Mouse (Mus musculus) MEL-GATA-1-ER (cell line): ENCODE results near the gene Gp1bb.

Source experiments
- DNase-seq: peaks from one replicate; pipeline ENCODE4 v3.0.0-alpha.2; 2012; ENCODE audit warnings: low read depth; ENCODE audit errors: extremely low read depth

Gene Gp1bb

DNA sequence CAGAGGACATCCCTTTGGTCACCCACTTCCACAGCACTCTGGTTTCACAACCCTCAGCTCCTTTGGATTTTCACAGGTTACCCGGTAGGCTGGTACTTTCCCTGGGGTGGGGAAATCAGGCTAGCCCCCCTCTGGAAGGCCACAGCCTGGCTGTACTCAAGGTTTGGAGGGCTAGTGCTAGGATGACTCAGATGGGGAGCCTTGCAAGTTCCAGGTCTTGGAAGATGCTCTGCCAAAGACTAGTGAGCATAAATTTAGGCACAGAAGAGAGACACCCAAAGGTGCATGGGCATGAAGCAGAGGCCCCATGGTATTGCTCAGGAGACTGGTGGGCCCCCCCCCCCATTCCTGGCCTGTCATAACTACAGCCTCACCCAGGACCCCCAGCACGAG lies 6.7 kb upstream of the Gp1bb start:
- no peak for DNase-seq

DNA sequence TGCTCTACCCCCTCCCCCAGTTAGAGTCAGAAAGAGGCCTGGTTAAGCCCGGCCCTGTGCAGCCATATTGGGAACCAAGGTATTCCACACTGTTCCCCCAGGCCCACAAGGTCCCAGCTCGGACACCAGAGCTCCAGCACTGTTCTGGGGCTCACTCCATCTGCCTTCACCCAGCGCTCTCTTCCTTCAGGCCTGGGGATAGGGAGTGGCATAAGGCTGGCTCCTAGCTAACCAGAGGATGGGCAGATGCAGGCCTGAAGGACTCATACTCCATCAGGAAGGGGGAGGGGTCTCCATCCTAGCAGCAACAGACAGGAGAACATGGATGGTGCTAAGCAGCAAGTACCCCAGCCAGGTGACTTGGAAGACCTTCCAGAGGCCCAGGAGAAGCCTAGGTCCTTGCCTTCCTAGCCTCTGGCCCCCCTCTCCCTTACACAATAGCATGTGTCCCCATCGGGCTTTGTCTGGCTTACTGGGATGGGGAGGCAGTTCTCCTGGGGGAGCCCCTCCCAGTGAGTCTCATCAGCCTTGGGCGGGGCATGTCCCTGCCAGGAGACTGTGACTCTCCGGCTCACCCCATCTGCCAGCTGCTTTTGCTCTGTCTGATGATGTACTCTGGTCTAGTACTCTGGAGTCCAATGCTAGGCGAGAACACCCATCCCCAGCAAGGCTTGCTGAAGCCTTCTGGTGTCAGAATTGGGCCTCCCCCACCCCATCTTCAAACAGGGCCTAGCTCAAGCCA lies 6.2 kb upstream of the Gp1bb start:
- no peak for DNase-seq

DNA sequence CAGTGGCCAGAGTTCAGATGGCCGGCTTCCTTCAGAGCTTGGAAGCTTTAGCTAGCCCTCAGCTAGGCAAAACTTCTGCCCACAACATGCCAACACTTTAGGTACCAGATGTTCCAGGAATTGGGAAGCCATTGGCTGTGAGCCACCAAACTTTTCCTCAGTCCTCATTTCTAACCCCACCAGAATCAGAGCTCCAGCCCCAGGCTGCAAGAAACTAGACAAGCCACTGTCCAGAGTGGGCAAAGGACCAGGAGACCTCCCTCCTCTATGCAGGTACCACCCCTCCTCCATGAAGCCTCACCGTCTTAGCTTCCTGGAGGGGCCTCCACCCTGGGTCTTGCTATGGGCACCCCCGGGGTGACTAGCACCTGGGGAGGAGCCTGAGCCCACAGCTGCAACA lies 5.0 kb upstream of the Gp1bb start:
- no peak for DNase-seq

DNA sequence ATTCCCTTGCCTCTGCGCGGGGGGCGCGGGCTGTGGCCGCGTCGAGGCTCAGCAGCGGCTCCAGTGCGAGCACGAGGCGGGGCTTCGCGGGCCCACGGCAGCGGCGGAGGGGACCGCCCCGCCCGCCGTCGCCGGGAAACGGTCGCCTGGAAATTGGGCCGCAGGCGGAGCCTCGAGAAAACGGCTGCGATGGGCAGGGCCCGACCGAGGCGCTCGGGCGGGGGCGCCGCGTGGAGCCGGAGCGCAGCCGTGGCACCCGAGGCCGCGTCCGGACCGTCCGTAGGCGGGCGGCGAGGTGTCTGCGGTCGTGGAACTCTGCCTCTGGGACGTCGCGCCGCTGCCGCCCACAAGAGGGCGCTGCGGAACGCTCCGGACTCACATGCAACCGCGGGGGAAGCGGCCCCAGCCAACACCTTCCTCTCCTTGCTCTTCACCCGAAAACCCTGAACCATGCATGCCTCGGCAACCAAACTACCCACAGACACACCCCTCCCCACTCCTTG lies 4.2 kb upstream of the Gp1bb start, which contains the start of gene Gm49601:
Gene Gm49601, minus strand, starts transcription at position 52 of the 503 bp plus-strand sequence.
- peak; percentile 46 for DNase-seq

DNA sequence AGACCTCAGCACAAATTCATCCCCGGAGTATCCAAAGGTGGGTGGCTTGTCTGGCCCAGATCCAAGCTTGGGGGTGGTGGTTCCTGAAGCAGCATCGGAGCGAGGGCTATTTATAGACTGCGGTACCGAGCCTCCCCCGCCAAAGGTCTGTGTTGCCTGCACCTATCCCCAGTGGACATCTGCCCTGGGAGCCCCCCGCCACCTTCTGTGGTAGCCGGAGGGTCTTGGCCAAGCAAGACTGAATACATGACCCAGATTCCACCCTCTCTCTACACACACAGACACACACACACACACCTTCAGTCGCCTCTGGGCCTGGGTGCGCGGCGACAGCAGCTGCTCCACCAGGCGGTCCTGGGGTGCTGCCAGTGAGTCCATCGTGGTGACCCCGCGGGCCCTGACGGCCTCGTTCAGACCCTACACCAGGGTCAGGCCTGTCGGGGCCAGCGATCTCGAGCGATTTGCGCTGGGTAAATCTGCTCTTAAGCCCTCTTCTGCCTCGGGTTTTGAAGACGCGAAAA lies 3.6 kb upstream of the Gp1bb start:
- DNase-seq = no peak

DNA sequence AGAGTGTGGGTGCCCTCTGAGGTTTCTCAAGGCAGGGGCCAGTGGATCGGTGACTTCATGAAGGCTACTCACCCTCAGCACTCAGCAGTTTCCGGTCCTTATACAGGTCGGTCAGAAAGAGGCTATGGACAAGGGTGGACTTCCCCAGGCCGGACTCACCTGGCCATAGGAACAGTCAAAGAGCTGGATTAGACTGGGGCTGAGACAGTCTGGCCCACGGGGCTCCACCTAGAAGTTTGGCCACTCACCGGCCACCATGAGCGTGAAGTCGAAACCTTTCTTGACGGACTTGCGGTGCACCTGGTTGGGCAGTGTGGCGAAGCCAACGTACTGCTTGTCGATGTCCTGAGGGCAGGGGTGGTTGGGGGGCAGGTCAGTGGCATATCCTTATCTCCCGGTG lies 2.9 kb upstream of the Gp1bb start:
- no peak for DNase-seq

DNA sequence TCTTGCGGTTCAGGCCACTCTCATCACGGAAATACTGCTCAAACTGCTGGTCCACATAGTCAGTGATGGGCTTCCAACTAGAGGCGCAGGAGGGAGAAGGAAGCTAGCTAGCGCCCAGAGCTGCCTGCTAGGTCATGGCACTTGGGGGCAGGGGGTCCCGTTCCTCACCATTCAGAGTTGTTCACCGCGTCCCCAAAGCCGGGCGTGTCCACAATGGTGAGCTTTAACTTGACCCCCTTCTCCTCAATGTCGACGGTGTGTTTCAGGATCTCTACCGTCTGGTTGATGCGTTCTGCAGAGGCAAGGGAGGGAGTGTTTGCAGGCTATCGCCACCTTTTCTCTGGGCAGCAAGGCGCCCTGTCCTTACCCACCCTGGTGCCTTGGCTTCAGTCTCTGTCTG lies 2.4 kb upstream of the Gp1bb start:
- DNase-seq = no peak

DNA sequence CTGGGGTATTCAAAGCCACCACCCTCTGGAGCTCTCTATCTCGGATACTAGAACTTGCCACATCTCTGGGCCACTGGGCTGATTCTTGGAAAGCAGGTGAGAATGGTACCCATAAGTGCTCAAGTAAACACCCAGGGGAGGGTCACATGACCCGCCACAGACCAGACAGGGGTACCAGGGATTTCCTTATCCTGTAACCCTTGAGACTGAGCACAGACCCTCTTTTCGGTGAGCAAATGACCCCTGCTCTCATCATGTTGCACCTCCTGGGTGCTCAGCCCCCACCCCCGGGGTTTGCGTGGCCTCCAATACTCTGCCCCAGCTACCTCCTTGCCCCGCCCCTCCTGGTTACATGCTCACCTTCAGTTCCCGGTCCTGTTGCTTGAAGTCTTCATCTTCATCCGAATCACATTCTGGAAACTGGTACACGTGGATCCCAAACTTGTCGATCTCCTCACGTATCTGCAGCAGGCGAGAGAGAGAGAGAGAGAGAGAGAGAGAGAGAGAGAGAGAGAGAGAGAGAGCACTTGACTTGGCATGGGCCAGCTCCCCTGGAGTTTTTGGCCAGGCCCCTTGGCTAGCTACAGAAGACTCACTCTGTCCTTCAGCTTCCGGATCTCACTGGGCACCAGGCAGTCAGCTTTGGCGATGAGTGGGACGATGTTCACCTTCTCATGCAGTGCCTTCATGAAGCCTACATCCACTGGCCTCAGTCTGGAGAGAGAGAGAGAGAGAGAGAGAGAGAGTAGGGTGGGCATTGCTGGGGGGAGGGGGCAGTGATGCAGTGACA lies 1.7 kb upstream of the Gp1bb start:
- DNase-seq = no peak

DNA sequence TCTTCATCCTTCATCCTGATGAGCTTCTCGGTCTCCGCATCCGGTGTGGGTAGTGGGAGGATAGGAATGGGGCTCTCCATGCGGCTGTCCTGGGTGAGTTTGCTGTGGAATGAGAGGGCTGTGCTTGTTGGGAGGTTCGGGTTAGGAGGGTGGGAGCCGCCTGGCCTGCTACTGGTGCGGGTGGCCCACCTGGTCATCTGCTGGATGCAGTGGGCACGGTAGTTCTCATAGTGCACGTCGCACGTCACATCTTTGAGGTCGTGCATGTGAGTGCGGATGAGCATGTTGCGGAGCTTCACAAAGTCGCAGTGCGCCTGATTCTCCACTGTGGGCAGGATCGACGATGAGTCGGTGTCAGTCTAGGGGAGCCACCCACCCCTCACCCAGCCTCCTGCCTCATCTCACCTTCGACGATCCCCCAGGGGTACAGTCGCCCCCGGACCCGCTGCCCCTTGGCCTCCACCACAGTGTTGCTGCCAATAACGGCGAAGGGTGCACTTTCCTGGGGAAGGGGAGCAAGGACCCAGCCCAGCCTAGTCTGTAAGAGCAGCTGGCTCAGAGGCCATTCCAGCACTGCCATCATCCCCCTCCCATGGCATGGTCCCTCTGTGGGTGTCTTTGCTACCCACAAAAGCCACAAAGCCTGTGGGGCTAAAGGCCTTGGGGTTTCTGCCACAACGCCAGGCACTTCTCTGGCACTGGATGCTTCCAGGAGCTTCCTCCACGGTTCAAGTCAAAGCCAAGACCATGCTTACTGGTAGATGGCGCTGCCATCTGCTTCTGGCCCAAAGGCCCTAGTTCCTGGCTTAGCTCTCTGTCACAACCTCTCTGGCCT lies 930 bp upstream of the Gp1bb start:
- DNase-seq = no peak

DNA sequence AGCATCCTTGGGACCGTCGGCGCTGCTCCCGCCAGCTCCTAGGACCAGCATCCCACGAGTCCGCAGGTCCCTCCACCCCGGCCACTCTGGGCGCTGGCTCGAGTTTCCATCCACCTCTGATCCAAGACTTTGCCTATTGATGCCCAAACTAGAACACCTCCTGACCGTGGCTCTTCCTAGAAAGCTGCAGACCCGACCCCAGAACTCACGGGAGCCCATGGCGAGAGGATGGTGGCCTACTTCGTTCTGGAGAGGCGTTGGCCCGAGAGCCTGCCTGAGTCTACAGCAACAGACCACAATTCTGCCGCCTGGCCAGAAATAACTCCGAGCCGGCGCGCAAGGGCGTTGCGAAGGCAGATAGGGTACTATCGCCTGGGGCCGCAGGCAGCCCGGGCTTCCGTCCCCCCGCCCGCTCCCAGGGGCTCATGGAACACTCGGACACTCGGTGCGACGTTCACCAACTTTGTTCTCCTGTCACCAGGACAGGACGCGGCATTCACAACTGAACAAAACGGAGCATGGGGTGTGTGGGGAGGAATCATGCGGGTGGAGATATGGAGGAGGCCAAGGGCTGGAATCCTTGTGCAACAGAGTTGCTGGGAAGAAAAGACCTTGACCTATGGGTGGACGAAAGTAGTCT lies 721 bp downstream of the Gp1bb start:
- DNase-seq = no peak

DNA sequence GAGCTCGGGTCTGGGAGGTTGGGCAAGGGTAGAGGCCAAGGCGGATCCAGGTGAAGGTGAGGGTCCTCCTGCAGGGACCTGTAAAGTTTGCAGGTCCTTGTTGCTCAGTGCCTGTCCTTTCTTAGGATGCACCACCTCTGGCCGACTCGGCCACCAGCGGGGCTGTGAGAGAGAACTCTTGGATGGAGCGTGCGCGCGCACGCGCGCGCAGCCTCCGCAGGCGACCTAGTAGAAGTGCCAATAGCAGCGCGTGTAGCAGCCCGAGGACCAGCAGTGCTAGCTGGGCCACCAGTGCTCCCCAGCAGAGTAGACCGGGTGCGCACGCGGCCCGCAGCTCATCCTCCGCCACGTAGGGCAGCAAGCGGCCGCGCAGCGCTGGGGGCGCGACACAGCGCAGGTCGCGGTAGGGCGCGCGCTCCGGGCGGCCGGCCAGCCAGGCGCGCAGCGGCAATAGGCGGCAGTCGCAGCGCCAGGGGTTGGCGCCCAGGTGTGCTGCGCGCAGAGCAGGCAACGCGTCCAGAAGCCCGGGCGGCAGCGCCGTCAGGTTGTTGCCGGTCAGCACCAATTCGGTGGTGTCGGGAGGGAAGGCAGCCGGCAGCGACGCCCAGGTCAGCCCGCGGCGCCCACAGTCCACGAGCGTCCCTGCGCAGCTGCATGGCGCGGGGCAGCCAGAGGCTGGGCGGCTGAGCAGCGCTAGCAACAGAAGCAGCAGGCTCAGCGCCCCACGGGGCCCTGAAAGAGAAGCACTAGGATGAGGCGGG lies 1.4 kb downstream of the Gp1bb start:
- DNase-seq = no peak

DNA sequence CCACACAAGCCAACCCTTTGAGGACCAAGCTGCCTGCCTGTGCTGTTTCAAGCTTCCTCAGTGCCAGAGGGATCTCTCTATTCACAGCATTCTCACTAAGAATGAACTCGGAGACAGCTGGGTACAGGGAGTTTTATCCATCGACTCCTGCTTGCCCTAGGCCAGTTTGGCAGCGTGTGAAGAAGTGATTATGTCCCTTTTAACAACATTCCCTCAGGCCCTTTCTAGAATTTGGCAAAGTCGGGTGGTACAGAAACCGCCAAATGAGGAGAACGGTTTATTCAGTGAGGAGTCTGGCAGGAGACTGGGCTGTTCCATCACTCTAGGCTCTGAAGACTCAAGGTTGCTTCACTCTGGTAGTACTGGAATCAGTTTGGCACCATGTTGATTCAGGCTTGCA lies 2.0 kb downstream of the Gp1bb start:
- DNase-seq = no peak

DNA sequence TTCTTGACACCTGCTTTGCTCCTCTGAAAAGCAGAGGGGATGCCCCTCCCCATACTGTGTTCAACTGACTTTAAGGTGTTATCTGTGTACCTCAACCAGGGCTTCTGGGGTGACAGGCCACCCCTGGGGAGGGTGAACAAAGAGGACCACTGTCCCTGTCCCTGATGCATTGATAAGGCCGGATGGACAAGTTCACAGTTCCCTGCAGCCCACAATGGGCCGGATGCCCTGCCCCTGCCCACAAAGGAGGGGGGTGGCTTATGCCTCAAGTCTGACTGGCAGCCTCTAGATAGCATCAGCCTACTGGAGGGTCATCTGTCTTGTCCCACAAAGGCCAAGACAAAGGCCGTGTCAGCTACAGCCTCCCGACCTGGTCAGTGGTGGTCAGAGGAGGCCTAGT lies 3.1 kb downstream of the Gp1bb start:
- DNase-seq = no peak

DNA sequence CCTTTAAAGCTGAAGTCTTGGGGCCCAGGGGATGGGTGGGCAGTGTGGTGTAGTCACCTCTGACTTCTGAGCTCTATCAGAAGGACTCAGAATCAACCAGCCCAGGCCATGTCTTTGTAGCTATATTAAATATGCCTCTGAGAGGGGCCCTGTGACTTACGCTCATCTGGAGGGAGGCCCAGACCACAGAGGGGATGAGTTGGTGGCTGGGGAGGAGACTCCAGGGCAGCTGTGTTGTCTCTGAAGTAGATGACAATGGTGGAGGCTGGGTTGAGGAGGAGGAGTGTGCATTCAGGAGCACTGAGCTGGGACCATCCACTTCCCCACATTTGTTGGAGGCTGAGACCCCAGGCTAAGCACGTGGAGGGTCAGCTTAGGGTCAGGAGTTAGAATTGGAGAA lies 3.9 kb downstream of the Gp1bb start:
- DNase-seq = no peak

DNA sequence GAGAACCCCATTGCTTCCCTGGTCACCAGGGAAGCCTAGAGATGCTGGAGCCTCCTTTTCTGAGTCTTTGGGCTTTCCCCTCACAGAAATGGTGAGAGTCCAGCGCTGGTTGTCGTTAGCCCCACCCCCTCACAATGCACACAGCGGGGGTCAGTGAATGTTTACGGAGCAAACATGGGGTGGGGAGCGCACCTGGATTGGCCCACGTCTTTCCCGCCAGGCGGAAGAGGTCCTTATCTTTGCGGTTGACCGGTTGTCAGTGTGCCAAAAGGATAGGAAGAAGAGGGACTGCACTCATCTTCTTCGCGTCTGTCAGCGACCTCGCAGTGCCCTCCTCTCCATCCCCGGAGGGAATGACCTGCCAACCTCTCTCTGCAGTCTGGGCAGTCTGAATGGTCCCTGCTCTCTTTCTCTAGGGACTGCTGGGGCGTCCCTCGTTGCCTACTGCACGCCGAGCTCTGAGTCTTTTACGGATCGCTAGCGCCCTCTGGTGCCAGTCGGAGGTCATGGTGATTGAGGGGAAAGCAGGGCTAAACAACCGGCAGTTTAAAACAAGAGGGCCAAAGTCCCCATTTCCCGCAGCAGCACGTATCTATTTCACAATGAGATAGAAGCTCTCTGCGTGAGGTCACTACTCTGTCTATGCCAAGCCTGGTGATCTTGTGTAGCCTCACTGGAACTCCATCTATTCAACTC lies 4.7 kb downstream of the Gp1bb start:
- DNase-seq = peak; percentile 57

DNA sequence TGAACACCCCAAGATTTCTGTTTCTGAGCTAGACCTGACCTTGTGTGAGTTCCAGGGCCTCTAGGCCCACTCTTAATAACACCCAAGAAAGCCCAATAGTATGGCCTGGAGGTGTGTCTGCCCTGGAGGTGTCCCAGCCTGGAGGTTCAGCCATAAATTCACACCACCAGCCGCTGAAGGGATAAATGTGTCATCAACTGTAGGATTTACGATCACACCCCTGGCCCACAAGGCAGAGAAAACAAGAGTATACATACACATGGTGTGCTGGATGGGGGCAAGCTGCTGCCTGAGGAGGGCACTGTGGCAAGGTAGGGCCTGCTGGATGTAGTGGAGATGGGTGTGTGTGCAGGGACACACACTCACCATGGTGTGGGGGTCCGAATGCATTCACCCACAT lies 8.9 kb downstream of the Gp1bb start:
- DNase-seq = no peak

DNA sequence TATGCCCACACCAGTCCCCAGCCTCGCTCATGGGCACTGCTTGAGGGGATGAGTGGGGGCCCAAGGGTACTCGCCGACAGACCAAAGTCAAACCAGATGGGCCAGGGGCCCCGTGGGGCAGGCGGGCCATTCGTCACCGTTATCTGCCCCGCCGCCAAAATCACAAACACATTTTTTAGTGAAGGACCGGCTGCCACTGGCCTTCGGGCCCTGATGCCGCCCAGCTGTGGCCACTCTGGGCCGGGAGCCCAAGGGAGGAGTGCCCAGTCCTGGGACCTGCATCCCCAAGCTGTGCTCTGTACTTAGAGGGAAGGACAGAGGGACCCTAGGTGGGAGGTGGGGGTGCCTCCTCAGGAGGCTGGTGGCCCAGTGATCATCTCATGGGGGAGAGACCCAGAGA lies 10.5 kb downstream of the Gp1bb start:
- no peak for DNase-seq

DNA sequence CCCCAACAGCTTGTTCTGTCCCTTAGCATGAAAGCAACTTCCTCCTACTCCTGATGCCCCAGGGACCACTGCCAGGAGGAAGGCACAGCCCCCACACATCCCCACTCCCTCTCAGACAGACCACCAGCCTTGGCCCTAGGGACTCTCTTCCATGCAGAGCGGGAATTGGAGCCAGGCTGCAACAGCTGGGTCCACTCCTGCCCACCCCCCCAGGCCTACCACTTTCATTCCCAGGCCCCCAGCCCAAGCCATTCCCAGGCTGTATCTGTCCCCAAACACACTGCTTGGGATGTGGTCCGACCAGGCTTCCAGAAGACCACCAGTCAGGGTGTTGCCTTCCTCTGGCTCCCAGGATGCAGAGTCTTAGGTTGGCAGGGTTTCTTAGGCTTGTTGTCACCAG lies 13.1 kb downstream of the Gp1bb start:
- DNase-seq = no peak

DNA sequence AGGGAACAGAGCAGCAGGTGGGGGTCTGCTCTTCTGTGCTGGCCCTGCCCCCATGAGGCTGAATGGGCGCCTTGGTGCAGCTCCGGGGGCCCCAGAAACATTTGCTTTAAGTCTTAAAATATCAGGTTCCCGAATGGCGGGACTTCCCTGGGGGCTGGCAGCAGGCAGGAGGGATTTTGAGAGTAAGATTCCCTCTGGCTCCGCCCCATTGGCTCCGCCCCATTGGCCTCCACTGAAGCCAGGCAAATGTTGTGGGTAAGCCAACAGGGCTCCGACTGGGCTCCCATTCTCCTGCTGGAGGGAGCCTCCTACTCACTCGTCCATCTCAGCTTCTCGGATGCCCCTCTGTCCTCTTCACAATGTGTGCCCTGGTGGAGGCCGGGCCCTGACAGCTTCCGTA lies 14.0 kb downstream of the Gp1bb start:
- no peak for DNase-seq

DNA sequence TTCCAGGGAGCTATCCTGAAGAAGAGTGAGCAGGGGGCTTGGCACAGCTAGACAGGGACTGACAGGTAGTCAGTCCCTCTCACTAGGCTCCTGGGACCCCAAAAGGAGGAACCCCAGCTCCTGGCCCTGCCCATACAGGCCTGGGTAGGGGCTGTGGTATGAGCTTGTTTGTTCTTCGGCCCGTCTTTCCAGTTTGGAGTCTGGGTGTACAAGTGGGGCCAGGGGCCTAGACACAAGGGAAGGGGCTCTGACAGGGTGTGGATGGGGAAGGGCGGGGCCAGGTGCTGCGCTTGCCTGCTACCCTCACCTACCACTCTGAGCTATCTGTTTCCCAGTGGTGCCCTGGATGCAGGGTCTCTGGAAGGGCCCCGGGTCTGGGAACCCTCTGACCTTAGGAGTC lies 16.5 kb downstream of the Gp1bb start:
- no peak for DNase-seq
